Mouse (Mus musculus) midbrain, embryonic 16.5 days (tissue): ENCODE results near the gene Trib3. TPM values are rescaled to one million over a fixed set of nuclear protein-coding genes. Genes with fewer than 3 reads are reported as not detected.
A peak's percentile ranks its signal among the peaks of the same experiment; 100 is the strongest.

ENCODE experiments used
- ATAC-seq: fragments of 200-750 bp; cut with Nextera tagmentation; 2 replicates; pipeline ENCODE4 v1.8.0; 2017; ENCODE audit warnings: moderate TSS enrichment
- H3K27ac ChIP-seq: fragments of 300-500 bp; sonication (generic); 2 replicates; pipeline ENCODE4 v1.5.1; 2014; ENCODE audit warnings: mild to moderate bottlenecking, low read length, mixed read lengths
- H3K27me3 ChIP-seq: fragments of 300-500 bp; sonication (generic); 2 replicates; pipeline ENCODE4 v1.6.1; 2014; ENCODE audit warnings: low read depth, low read length, mixed read lengths; ENCODE audit not compliant: control insufficient read depth, insufficient read depth
- H3K36me3 ChIP-seq: fragments of 300-500 bp; sonication (generic); 2 replicates; pipeline ENCODE4 v1.6.1; 2014; ENCODE audit warnings: mild to moderate bottlenecking, low read length, moderate library complexity, mixed read lengths; ENCODE audit not compliant: control insufficient read depth, insufficient read depth
- H3K4me1 ChIP-seq: fragments of 300-500 bp; sonication (generic); 2 replicates; pipeline ENCODE4 v1.6.1; 2014; ENCODE audit warnings: mild to moderate bottlenecking, low read length, mixed read lengths; ENCODE audit not compliant: control insufficient read depth, insufficient read depth
- H3K4me2 ChIP-seq: fragments of 300-500 bp; sonication (generic); 2 replicates; pipeline ENCODE4 v1.6.1; 2014; ENCODE audit warnings: mild to moderate bottlenecking, low read length, mixed read lengths
- H3K4me3 ChIP-seq: fragments of 300-500 bp; sonication (generic); 2 replicates; pipeline ENCODE4 v1.5.1; 2014; ENCODE audit warnings: low read depth, mild to moderate bottlenecking, low read length, moderate library complexity, mixed read lengths
- H3K9ac ChIP-seq: fragments of 300-500 bp; sonication (generic); 2 replicates; pipeline ENCODE4 v1.6.1; 2014; ENCODE audit warnings: low read depth, low read length, mixed read lengths
- H3K9me3 ChIP-seq: fragments of 300-500 bp; sonication (generic); replicated peaks from 2 replicates; pipeline ENCODE4 v1.6.1; 2014; ENCODE audit warnings: mild to moderate bottlenecking, low read length, mixed read lengths; ENCODE audit not compliant: control insufficient read depth, poor library complexity, severe bottlenecking
- WGBS: fragments of 180-500 bp; shearing (Covaris S2); extraction: QIAGEN DNeasy Blood & Tissue Kit; methylation state at CpG from one replicate; pipeline ENCODE4 v1.1.7; 2014; 5-methylcytosine and 5-hydroxymethylcytosine counted together
- polyA plus RNA-seq: library from polyadenylated mRNA; unstranded; fragments of >200 nt; fragmentation: Nextera tagmentation; extraction: Ambion mirVana; gene quantifications from 2 replicates; pipeline ENCODE4 v1.2.1, GENCODE M21; 2015

Gene Trib3
- polyA plus RNA-seq, 1 experiment from 2014 or later, result 2.4 TPM

- ATAC-seq, result no peak
- Histone ChIP-seq H3K4me1 (no peaks in the 10 kb centered on the region), H3K4me3 (no peak overlapping the region), H3K9me3 (no peaks in the 10 kb centered on the region), H3K27me3 (no peaks in the 10 kb centered on the region), H3K27ac (no peak overlapping the region), H3K4me2 (no peak overlapping the region), H3K36me3 (no peaks in the 10 kb centered on the region), H3K9ac (no peak overlapping the region)
- WGBS, result 87% methylated on average over 11 of the region's 11 CpGs
Measured at GRCm38 (mm10) chr2:152337591-152338212, 6.1 kb downstream of the Trib3 start.

- no peaks in the 10 kb centered on the region for H3K27me3 ChIP-seq
- no peaks in the 10 kb centered on the region for H3K36me3 ChIP-seq
- no peak overlapping the region for H3K27ac ChIP-seq
- H3K9ac ChIP-seq, result no peak overlapping the region
- ATAC-seq, result no peak
- WGBS, result 66% methylated on average over 1 of the region's 1 CpGs
- H3K4me1 ChIP-seq, result no peaks in the 10 kb centered on the region
- no peak overlapping the region for H3K4me3 ChIP-seq
- H3K9me3 ChIP-seq, result no peaks in the 10 kb centered on the region
- no peak overlapping the region for H3K4me2 ChIP-seq
Measured at GRCm38 (mm10) chr2:152336856-152337255, 7.0 kb downstream of the Trib3 start.

GRCm38 (mm10) chr2:152335289-152335820 lies 8.5 kb downstream of the Trib3 start:
- 42% methylated on average over 11 of the region's 11 CpGs for WGBS
- Histone ChIP-seq H3K27me3 (no peaks in the 10 kb centered on the region), H3K4me3 (no peak overlapping the region), H3K36me3 (no peaks in the 10 kb centered on the region), H3K4me1 (peaks cover 13% of the 10 kb centered on the region), H3K4me2 (no peak overlapping the region), H3K9ac (no peak overlapping the region), H3K9me3 (no peaks in the 10 kb centered on the region), H3K27ac (no peak overlapping the region)
- ATAC-seq, result no peak

GRCm38 (mm10) chr2:152333345-152334006 lies 10.4 kb downstream of the Trib3 start:
- no peaks in the 10 kb centered on the region for H3K9me3 ChIP-seq
- no peak overlapping the region for H3K4me3 ChIP-seq
- WGBS, result 83% methylated on average over 4 of the region's 4 CpGs
- no peak overlapping the region for H3K9ac ChIP-seq
- H3K4me2 ChIP-seq, result no peak overlapping the region
- no peak for ATAC-seq
- H3K36me3 ChIP-seq, result peaks cover 2% of the 10 kb centered on the region; the same call in 1 of the 2 replicates
- no peak overlapping the region for H3K27ac ChIP-seq
- peaks cover 18% of the 10 kb centered on the region for H3K4me1 ChIP-seq
- H3K27me3 ChIP-seq, result no peaks in the 10 kb centered on the region

- Histone ChIP-seq H3K4me1 (peaks cover 18% of the 10 kb centered on the region), H3K9ac (peak within 1 kb of the TSS; percentile 74), H3K27me3 (no peaks in the 10 kb centered on the region), H3K9me3 (no peaks in the 10 kb centered on the region), H3K36me3 (peaks cover 2% of the 10 kb centered on the region; the same call in 1 of the 2 replicates), H3K27ac (peak within 1 kb of the TSS; percentile 85), H3K4me2 (peak within 1 kb of the TSS; percentile 84), H3K4me3 (peak within 1 kb of the TSS; percentile 65)
- ATAC-seq, result peak; percentile 95
- WGBS, result under 1% methylated on average over 45 of the region's 54 CpGs
Measured at GRCm38 (mm10) chr2:152332101-152332825, 11.6 kb downstream of the Trib3 start, which contains the start of gene Rbck1. Gene Rbck1 (minus strand): TSS chr2:152332653.

- Histone ChIP-seq H3K9ac (no peak overlapping the region), H3K27ac (no peak overlapping the region), H3K4me2 (peak overlapping the region; percentile 84), H3K9me3 (no peaks in the 10 kb centered on the region), H3K36me3 (peaks cover 11% of the 10 kb centered on the region; the same call in 1 of the 2 replicates), H3K27me3 (no peaks in the 10 kb centered on the region), H3K4me1 (peaks cover 18% of the 10 kb centered on the region), H3K4me3 (no peak overlapping the region; the same call in 1 of the 2 replicates)
- no peak for ATAC-seq
- WGBS, result 70% methylated on average over 7 of the region's 7 CpGs
Measured at GRCm38 (mm10) chr2:152330858-152331423, 12.9 kb downstream of the Trib3 start.

- H3K4me1 ChIP-seq, result peaks cover 18% of the 10 kb centered on the region
- ATAC-seq, result no peak
- no peak overlapping the region for H3K4me3 ChIP-seq
- 86% methylated on average over 5 of the region's 5 CpGs for WGBS
- H3K9ac ChIP-seq, result no peak overlapping the region
- no peaks in the 10 kb centered on the region for H3K9me3 ChIP-seq
- H3K27me3 ChIP-seq, result no peaks in the 10 kb centered on the region
- H3K4me2 ChIP-seq, result no peak overlapping the region
- H3K36me3 ChIP-seq, result peaks cover 32% of the 10 kb centered on the region
- H3K27ac ChIP-seq, result no peak overlapping the region
Measured at GRCm38 (mm10) chr2:152327980-152328379, 15.9 kb downstream of the Trib3 start.

GRCm38 (mm10) chr2:152326654-152327053 lies 17.2 kb downstream of the Trib3 start:
- ATAC-seq, result no peak
- no peak overlapping the region for H3K9ac ChIP-seq
- no peaks in the 10 kb centered on the region for H3K27me3 ChIP-seq
- H3K4me3 ChIP-seq, result no peak overlapping the region
- H3K9me3 ChIP-seq, result no peaks in the 10 kb centered on the region
- H3K4me1 ChIP-seq, result peaks cover 18% of the 10 kb centered on the region
- H3K36me3 ChIP-seq, result peaks cover 34% of the 10 kb centered on the region
- no peak overlapping the region for H3K27ac ChIP-seq
- WGBS, result 92% methylated on average over 8 of the region's 8 CpGs
- no peak overlapping the region for H3K4me2 ChIP-seq
